Mouse (Mus musculus) brain, embryonic 14.5 days (tissue): ENCODE data around the gene Timeless.

ENCODE experiments used
- CTCF ChIP-seq: fragments of 200-500 bp; IDR thresholded peaks from 2 replicates; pipeline ENCODE4 v1.5.1; 2012; ENCODE audit warnings: inconsistent platforms, mild to moderate bottlenecking, moderate library complexity, borderline replicate concordance; ENCODE audit not compliant: insufficient read depth, insufficient read length; ENCODE audit errors: extremely low read depth
- POLR2A ChIP-seq: fragments of 200-500 bp; IDR thresholded peaks from 2 replicates; pipeline ENCODE4 v1.6.1; 2012; ENCODE audit warnings: mild to moderate bottlenecking, inconsistent platforms, borderline replicate concordance; ENCODE audit not compliant: poor library complexity, insufficient read depth, insufficient read length, severe bottlenecking; ENCODE audit errors: extremely low read depth

- TF ChIP-seq CTCF (no peak), POLR2A (no peak)
Measured at GRCm38 (mm10) chr10:128240131-128240530, 8.3 kb downstream of the Timeless start.
